Mouse (Mus musculus) MN1 (cell line): ENCODE data around the gene Aff1.

Experiments used
- DNase-seq: peaks from one replicate; pipeline ENCODE4 v3.0.0-alpha.2; 2016; ENCODE audit warnings: low spot score

The Aff1 gene

GRCm38 (mm10) chr5:103773100-103773552 is 81.0 kb downstream of the Aff1 start:
- DNase-seq, result no peak

GRCm38 (mm10) chr5:103774703-103775333 is 82.6 kb downstream of the Aff1 start:
- peak; percentile 68 for DNase-seq

GRCm38 (mm10) chr5:103775429-103775828 is 83.3 kb downstream of the Aff1 start:
- DNase-seq, result no peak

- DNase-seq, result no peak
These were observed 84.7 kb downstream of the Aff1 start for GRCm38 (mm10) chr5:103776842-103777241.

- no peak for DNase-seq
These were observed 85.3 kb downstream of the Aff1 start for GRCm38 (mm10) chr5:103777446-103777845.

- no peak for DNase-seq
These were observed 86.3 kb downstream of the Aff1 start for GRCm38 (mm10) chr5:103778314-103779117.

GRCm38 (mm10) chr5:103779836-103780235 is 87.7 kb downstream of the Aff1 start:
- no peak for DNase-seq

GRCm38 (mm10) chr5:103780266-103780665 is 88.1 kb downstream of the Aff1 start:
- no peak for DNase-seq

- DNase-seq, result no peak
These were observed 88.7 kb downstream of the Aff1 start for GRCm38 (mm10) chr5:103780836-103781235.

GRCm38 (mm10) chr5:103783086-103783668 is 91.0 kb downstream of the Aff1 start:
- no peak for DNase-seq

GRCm38 (mm10) chr5:103786096-103786495 is 93.9 kb downstream of the Aff1 start:
- DNase-seq, result no peak

GRCm38 (mm10) chr5:103788476-103788875 is 96.3 kb downstream of the Aff1 start:
- no peak for DNase-seq

GRCm38 (mm10) chr5:103788976-103789375 is 96.8 kb downstream of the Aff1 start:
- no peak for DNase-seq

GRCm38 (mm10) chr5:103789619-103790116 is 97.5 kb downstream of the Aff1 start:
- peak; percentile 48 for DNase-seq

- no peak for DNase-seq
These were observed 99.6 kb downstream of the Aff1 start for GRCm38 (mm10) chr5:103791741-103792140.

- no peak for DNase-seq
These were observed 102.9 kb downstream of the Aff1 start for GRCm38 (mm10) chr5:103795121-103795520.

- DNase-seq, result no peak
These were observed 103.9 kb downstream of the Aff1 start for GRCm38 (mm10) chr5:103796035-103796434.

- no peak for DNase-seq
These were observed 105.6 kb downstream of the Aff1 start for GRCm38 (mm10) chr5:103797774-103798173.

GRCm38 (mm10) chr5:103799438-103799837 is 107.3 kb downstream of the Aff1 start:
- no peak for DNase-seq

- DNase-seq, result no peak
These were observed 107.8 kb downstream of the Aff1 start for GRCm38 (mm10) chr5:103800009-103800408.

GRCm38 (mm10) chr5:103803386-103803785 is 111.2 kb downstream of the Aff1 start:
- DNase-seq, result no peak

GRCm38 (mm10) chr5:103803927-103804590 is 111.9 kb downstream of the Aff1 start:
- DNase-seq, result peak; percentile 20
